Mouse (Mus musculus) mouse embryonic stem cell (cell line): ENCODE measurements around the gene Col5a1.

Experiments used
- in situ Hi-C, 2 experiments: fragments of 300-500 bp; cut with MboI; formaldehyde crosslinking; loops; 1 replicate in 1 of 2; 3 replicates in 1 of 2; pipeline ENCODE4 v1.14.3; 2019 to 2020; ENCODE audit warnings: low sequenced_read_pairs in 2 of 2, low pct_unique_long_range_greater_than_20kb in 1 of 2, mixed read lengths in 1 of 2; ENCODE audit not compliant: unreplicated experiment in 1 of 2

Col5a1 gene

GRCm38 (mm10) chr2:27886148-27886551, at the start of gene Col5a1:
Gene Col5a1, plus strand, starts transcription at chr2:27886425.
- in situ Hi-C loops, result no loop called here

DNA sequence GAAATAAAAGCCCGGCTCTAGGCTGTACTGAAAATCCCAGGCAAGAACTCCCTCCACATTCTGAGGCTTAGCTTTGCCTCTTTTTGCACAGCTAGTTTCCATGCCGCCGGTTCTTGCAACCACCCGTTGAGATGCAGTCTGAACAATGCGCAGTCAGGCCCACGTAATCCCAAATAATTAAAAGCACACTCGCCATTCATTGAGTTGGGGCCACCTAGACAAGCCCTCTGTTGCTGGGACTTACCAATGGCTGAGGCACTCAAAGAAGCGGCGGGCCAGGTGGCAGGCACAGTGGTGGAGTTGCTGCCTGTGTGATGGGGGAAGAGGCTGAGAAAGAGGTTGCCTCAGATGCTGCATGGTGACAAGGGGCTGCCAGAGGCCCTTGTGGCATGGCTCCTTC, 48.1 kb upstream of the Col5a1 start:
- in situ Hi-C loops, result no loop called here

DNA sequence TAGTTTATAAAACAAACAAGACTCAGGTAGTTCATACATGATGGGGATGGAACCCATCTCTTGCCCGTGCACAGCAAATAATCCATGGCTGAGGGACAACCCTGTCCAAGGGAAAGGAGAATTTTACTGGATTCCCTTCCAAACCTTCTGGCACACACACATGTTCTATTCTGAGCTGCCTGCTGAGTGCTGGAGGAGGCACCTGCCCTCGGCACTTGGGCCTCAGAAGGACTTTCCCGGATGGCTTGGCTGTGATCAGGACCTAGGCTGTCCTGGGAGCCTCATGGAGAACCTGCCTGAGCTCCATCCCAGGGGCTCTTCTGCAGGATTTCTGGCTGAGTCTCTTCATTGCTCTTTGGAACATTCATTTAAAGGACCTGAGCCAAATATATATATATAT, 45.3 kb upstream of the Col5a1 start:
- in situ Hi-C loops, result no loop called here

- in situ Hi-C loops, result no loop called here
Measured at GRCm38 (mm10) chr2:27842893-27843292, 43.3 kb upstream of the Col5a1 start.

DNA sequence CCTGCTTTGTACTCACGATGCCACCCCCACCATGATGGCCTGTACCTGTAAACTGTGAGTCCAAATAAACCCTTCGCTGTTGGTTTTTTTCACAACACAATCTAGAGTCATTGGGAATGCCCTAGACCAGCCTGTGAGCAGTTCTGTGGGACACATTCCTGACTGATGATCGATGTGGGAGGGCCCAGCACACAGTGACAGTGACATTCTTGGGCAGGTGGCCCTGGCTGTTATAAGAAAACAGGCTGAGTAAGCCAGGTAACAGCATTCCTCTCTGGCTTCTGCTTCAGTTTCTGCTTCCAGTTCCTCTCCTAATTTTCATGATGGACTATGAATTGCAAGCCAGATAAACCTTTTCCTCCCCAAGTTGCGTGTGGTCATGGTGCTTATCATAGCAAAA, 41.3 kb upstream of the Col5a1 start:
- in situ Hi-C loops, result no loop called here

GRCm38 (mm10) chr2:27847001-27847400, 39.2 kb upstream of the Col5a1 start:
- in situ Hi-C loops, result no loop called here

DNA sequence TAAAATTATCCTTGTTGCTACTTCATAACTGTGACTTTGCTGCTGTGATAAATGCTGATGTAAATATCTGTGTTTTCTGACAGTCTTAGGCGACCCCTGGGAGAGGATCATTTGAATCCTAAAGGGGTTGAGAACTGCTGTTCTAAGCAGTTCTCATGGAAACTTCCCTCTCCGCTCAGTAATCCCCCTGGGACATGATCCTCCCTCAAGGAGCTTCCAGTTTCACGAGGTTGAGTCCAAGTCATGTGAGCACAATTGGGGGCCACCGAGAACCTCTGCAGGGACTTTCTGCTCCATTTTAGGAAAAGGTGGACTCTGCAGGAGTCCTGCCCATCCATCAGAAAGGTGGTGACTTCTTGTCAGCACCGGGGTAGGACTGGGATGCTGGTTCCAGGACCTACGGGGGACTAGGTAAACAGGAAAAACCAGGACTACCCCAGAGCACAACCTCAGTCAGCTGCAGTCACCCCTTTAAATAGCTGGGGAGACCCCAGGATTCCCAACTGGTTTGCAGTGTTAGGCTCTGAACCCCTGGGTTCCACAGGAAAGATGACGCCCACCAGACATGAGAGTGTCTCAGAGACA, 38.3 kb upstream of the Col5a1 start:
- in situ Hi-C loops, result no loop called here

DNA sequence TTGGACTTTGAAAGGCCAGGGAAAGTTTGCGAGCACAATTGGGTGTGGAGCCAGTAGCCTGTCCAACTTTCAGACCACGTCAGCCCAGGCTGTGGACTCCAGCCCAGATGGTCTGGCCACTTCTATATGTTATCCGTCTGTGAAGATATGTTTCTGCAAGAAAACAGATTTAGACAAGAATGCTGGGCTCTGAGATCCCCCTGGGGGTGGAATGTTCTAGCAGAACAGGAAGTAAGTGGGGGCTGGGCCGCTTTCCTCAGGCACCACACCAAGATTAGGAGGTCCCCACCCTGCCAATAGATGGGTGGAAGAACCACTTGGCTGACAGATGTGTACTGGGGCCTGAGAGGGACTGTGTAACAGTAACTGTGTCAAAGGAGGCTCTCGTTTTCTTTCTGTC, 37.8 kb upstream of the Col5a1 start:
- in situ Hi-C loops, result no loop called here

DNA sequence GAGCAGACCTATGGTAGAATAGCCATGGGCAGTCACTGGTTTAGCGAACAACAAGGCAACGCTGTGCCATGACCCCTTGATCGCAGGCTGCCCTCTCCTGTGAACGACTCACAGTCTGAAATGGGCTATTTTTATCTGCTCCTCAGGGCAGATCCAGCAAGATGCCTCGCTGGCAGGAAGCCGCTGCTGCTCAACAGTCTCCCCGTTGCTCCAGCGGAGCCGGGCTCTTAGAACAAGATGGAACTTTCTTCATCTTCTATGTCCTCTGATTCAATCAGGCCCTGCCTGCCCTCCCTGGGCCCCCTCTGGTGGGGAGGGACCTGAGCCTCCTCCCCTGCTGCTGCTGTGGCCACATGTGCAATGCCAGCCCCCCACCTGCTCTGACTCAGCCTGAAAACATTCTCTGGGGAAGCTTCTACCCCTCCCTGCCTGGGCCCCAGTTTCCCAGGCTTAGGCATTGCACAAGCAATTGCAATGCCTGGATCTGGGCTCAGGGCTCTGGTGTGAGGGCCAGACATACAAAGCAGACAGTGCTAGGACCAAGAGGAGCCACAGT, 27.8 kb upstream of the Col5a1 start:
- in situ Hi-C loops, result no loop called here

DNA sequence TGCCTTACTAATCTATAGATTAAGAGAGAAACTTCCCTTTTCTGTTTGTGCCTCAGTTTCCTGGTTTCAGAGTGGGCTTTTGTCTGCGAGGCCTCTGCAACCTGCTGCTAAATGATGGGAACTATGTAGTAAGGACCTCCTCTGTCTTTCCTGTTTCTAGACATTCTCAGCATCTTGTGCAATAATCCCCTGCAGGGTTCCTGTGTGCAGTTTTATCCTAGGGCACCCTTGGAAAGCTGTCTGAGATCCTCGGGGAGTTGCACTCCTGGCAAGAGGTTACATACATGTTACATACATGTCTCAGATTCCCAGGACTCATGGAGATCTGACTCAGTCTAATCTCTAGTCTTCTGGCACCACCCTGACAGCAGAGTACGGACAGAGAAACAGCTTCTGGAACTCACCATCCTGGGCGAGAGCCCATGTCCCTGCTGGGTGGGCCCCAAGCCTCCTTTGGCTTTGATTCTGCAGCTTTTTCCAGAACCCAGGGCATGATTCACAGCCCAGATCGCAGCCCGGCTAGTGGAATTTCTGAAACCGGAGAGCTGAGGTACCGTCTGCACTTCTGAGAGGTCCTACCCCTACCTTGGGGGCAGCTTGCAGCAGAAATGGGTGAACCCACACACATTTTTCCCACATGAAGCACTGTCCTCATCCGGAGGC, 24.5 kb upstream of the Col5a1 start:
- in situ Hi-C loops, result no loop called here

DNA sequence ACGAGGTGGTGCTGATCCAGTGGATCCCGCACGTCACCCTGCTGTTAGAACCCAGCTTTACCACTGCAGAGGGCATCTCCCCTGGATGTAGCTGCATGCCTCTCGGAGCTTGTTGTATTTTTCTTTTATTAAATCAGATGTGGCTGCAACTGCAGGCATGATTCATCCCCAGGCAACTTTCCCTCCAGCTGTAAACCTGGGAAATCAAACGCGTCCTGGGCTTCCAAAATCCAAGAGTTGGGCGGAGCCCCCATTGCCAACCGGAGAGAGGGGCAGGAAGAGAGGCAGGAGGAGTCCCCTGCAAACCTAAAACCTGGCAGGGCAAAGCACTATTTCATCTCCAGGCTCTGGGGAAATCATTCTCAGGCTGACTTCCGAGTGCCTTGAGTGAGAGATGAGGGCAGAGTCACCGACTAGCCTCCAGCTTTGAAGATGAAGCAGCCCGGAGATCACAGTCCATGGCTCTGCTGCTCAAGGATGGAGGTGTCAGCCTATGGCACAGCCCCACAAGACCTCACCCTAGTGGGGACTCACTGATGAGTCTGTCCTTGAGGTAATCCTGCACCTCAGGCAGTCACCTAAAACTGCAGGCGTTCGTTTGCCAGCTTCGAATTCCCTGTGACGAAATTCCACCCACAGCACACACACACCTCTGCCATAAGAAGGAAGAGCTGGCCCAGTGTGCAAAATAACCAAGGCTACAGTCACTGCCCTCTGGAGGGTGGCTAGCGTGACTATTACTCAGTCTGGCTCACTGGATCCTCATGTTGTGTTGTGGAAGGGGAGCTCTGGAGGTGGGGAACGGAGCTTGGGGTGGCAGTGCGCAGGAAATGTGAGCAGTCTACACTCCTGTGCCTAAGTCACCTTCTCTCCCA, 21.5 kb upstream of the Col5a1 start:
- in situ Hi-C loops, result no loop called here

DNA sequence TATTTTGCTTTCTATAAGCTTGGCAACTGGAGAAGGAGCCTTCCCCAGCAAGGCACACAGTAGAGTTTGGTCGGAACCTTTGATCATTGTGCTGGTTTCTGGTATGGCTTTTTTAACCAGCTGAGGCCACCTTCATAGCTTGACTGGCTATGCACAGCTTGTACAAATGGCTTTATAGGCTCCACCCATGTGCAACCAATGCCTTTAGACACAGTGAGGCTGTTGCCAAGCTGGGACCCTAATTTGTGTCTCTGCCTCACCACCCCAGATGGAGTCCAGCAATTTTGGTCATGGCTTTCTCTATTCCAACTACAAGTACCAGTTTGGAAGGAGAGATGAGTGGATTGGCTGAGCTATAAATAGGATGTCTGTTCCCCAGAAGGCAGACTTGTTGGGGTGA, 15.6 kb upstream of the Col5a1 start:
- in situ Hi-C loops, result no loop called here

- in situ Hi-C loops, result no loop called here
Measured at GRCm38 (mm10) chr2:27871056-27871455, 15.2 kb upstream of the Col5a1 start.

DNA sequence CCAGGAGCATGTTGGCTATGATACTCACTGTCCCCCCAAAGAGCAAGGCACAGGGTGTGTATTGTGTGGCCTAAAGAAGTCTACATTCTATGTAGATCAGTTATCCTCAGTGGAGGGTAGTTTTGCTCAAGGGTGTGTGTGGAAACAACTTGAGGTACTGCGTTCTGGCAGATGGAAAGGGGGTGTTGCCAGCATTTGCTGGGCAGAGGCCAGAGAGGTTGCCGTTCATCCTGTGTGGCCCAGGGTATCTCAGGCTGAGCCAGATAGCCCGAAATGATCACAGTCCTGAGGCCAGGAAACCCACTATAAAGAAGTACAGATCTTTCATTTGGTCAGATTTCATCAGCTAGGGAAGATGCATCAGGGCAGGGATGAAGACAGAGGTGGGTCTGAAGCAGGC, 13.9 kb upstream of the Col5a1 start:
- in situ Hi-C loops, result no loop called here

GRCm38 (mm10) chr2:27873030-27873429, 13.2 kb upstream of the Col5a1 start:
- in situ Hi-C loops, result no loop called here

- in situ Hi-C loops, result no loop called here
Measured at GRCm38 (mm10) chr2:27874596-27874995, 11.6 kb upstream of the Col5a1 start.

GRCm38 (mm10) chr2:27875231-27875630, 11.0 kb upstream of the Col5a1 start:
- in situ Hi-C loops, result no loop called here

- in situ Hi-C loops, result no loop called here
Measured at GRCm38 (mm10) chr2:27875786-27876185, 10.4 kb upstream of the Col5a1 start.

GRCm38 (mm10) chr2:27876724-27877504, 9.3 kb upstream of the Col5a1 start:
- in situ Hi-C loops, result no loop called here
